Mouse (Mus musculus): ENCODE results near the gene Stxbp3. TPM values are rescaled to one million over a fixed set of nuclear protein-coding genes. Genes with fewer than 3 reads are reported as not detected.
"Not testable (repeated sequence)": the region's sequence is repeated elsewhere in the genome, so short reads cannot be mapped to it uniquely, and the experiment has no call there.

Stxbp3 gene
- polyA plus RNA-seq, 1 experiment from 2014 or later = 23.1 TPM

- Histone ChIP-seq H3K4me3 (no peak overlapping the region), H3K9me3 (no peaks in the 10 kb centered on the region), H3K27me3 (replicated peaks; ENCODE audit: low read depth, poor library complexity, severe bottlenecking) (no peaks in the 10 kb centered on the region), H3K4me1 (no peaks in the 10 kb centered on the region), H3K27ac (replicated peaks) (no peak overlapping the region), H3K36me3 (replicated peaks) (no peaks in the 10 kb centered on the region)
- no peak for DNase-seq (ENCODE audit: low spot score)
- 81% methylated on average over 6 of the region's 6 CpGs for WGBS
Measured at GRCm38 (mm10) chr3:108870631-108871030, 30.3 kb upstream of the Stxbp3 start.

DNA sequence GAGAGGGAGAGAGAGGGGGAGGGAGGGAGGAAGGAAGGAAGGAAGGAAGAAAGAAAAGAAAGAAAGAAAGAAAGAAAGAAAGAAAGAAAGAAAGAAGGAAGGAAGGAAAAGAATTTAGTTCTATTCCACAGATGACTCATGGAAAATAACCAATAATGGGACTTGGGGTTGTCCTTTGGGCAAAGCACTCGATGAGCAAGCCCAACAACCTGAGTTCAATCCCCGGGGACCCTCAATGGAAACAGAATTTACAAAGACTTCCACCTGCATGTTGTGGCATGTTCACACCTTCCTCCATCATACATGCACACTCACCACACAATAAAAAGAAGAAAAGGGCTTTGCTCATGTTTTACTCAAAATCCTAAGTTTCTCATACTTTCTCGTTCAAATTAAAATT is 27.1 kb upstream of the Stxbp3 start:
- WGBS = 88% methylated on average over 3 of the region's 3 CpGs
- no peak for DNase-seq (ENCODE audit: low spot score)
- Histone ChIP-seq H3K9me3 (no peaks in the 10 kb centered on the region), H3K27ac (replicated peaks) (no peak overlapping the region), H3K36me3 (replicated peaks) (no peaks in the 10 kb centered on the region), H3K27me3 (replicated peaks; ENCODE audit: low read depth, poor library complexity, severe bottlenecking) (no peaks in the 10 kb centered on the region), H3K4me1 (no peaks in the 10 kb centered on the region), H3K4me3 (no peak overlapping the region)

- H3K9me3 ChIP-seq = no peaks in the 10 kb centered on the region
- H3K4me1 ChIP-seq = no peaks in the 10 kb centered on the region
- H3K27ac ChIP-seq (replicated peaks) = no peak overlapping the region
- no peak overlapping the region for H3K4me3 ChIP-seq
- DNase-seq (ENCODE audit: low spot score) = no peak
- no peaks in the 10 kb centered on the region for H3K27me3 ChIP-seq (replicated peaks; ENCODE audit: low read depth, poor library complexity, severe bottlenecking)
- H3K36me3 ChIP-seq (replicated peaks) = no peaks in the 10 kb centered on the region
- WGBS = 95% methylated on average over 3 of the region's 3 CpGs
Measured at GRCm38 (mm10) chr3:108865676-108866075, 25.4 kb upstream of the Stxbp3 start.

- H3K27me3 ChIP-seq (replicated peaks; ENCODE audit: low read depth, poor library complexity, severe bottlenecking) = no peaks in the 10 kb centered on the region
- no peak for DNase-seq (ENCODE audit: low spot score)
- no peaks in the 10 kb centered on the region for H3K9me3 ChIP-seq
- no peaks in the 10 kb centered on the region for H3K4me1 ChIP-seq
- H3K27ac ChIP-seq (replicated peaks) = no peak overlapping the region
- 41% methylated on average over 3 of the region's 3 CpGs for WGBS
- no peak overlapping the region for H3K4me3 ChIP-seq
- no peaks in the 10 kb centered on the region for H3K36me3 ChIP-seq (replicated peaks)
Measured at GRCm38 (mm10) chr3:108865129-108865528, 24.8 kb upstream of the Stxbp3 start.

DNA sequence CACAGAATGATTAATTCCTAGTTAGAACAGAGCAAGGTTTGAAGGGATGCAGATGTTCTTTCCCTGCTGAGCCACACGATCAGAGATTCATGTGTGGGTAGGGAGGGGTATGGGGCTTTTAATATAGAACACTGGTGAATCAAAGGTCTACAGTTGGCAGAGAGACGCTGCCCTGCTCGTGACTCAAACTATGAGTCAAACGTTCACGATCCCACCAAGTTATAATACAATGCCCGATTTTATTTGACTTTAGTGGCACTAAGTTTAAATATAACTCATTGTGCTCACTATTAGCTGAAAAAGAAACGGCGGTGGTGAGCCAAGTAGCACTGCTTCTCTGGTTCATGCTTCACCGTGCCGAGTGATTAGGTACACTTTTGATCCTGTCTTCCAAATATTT is 22.8 kb upstream of the Stxbp3 start:
- no peaks in the 10 kb centered on the region for H3K9me3 ChIP-seq
- H3K4me1 ChIP-seq = peaks cover 18% of the 10 kb centered on the region
- no peak overlapping the region for H3K27ac ChIP-seq (replicated peaks)
- DNase-seq (ENCODE audit: low spot score) = no peak
- WGBS = 95% methylated on average over 10 of the region's 10 CpGs
- H3K4me3 ChIP-seq = no peak overlapping the region
- no peaks in the 10 kb centered on the region for H3K36me3 ChIP-seq (replicated peaks)
- H3K27me3 ChIP-seq (replicated peaks; ENCODE audit: low read depth, poor library complexity, severe bottlenecking) = no peaks in the 10 kb centered on the region

GRCm38 (mm10) chr3:108862282-108862681 is 22.0 kb upstream of the Stxbp3 start:
- H3K4me1 ChIP-seq = peaks cover 22% of the 10 kb centered on the region
- WGBS = 88% methylated on average over 4 of the region's 4 CpGs
- not testable (repeated sequence) for H3K36me3 ChIP-seq (replicated peaks); DNase-seq (ENCODE audit: low spot score); H3K9me3 ChIP-seq; H3K27ac ChIP-seq (replicated peaks); H3K4me3 ChIP-seq; H3K27me3 ChIP-seq (replicated peaks; ENCODE audit: low read depth, poor library complexity, severe bottlenecking)

DNA sequence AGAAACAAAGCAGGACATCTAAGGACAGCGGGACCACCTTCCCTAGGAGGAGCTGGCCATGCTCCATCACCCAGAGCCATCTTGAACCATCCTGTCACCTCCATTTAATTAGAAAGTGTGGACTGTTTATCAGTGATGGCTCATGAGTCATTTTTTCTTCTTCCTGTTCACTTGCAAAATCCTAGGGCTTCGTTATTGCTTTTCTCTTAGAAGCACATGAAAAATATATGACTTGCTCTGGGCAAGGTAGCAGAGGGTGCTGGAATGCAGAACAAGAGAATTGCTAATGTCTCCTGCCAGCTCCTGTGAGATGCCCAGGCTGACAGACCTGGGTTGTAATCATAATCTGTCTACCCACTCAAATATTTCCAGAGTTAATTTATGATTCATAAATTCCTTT is 20.5 kb upstream of the Stxbp3 start:
- H3K4me1 ChIP-seq = peaks cover 31% of the 10 kb centered on the region
- WGBS = 78% methylated on average over 2 of the region's 2 CpGs
- no peak overlapping the region for H3K4me3 ChIP-seq
- H3K27ac ChIP-seq (replicated peaks) = no peak overlapping the region
- no peaks in the 10 kb centered on the region for H3K27me3 ChIP-seq (replicated peaks; ENCODE audit: low read depth, poor library complexity, severe bottlenecking)
- DNase-seq (ENCODE audit: low spot score) = no peak
- no peaks in the 10 kb centered on the region for H3K36me3 ChIP-seq (replicated peaks)
- H3K9me3 ChIP-seq = no peaks in the 10 kb centered on the region

- no peaks in the 10 kb centered on the region for H3K9me3 ChIP-seq
- 47% methylated on average over 7 of the region's 7 CpGs for WGBS
- H3K4me3 ChIP-seq = no peak overlapping the region
- H3K27me3 ChIP-seq (replicated peaks; ENCODE audit: low read depth, poor library complexity, severe bottlenecking) = 0 out of 2 replicates have a peak, but pooled peaks cover 6% of the 10 kb centered on the region
- H3K36me3 ChIP-seq (replicated peaks) = no peaks in the 10 kb centered on the region
- H3K4me1 ChIP-seq = peaks cover 37% of the 10 kb centered on the region
- DNase-seq (ENCODE audit: low spot score) = peak; percentile 40
- 0 out of 2 replicates have a peak overlapping the region, but pooled peaks have one; percentile 3 for H3K27ac ChIP-seq (replicated peaks)
Measured at GRCm38 (mm10) chr3:108858231-108858770, 18.0 kb upstream of the Stxbp3 start.

DNA sequence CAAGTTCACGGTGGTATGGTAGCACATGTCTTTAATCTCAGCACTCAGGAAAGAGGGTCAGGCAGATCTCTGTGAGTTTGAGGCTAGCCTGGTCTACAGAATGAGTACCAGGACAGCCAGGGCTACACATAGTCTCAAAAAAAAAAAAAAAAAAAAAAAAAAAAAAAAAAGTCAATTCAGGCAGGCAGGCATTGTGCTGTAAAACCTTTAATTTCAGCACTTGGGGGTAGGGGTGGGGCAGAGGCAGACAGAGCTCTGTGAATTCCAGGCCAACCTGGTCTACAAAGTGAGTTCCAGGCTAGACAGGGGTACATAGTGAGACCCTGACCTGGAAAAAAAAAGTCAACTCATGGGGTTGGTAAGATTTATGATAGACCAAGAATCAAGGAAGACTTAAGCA is 17.4 kb upstream of the Stxbp3 start:
- H3K9me3 ChIP-seq = no peaks in the 10 kb centered on the region
- H3K4me3 ChIP-seq = no peak overlapping the region
- 88% methylated on average over 1 of the region's 1 CpGs for WGBS
- H3K36me3 ChIP-seq (replicated peaks) = no peaks in the 10 kb centered on the region
- 0 out of 2 replicates have a peak overlapping the region, but pooled peaks have one; percentile 3 for H3K27ac ChIP-seq (replicated peaks)
- 0 out of 2 replicates have a peak, but pooled peaks cover 6% of the 10 kb centered on the region for H3K27me3 ChIP-seq (replicated peaks; ENCODE audit: low read depth, poor library complexity, severe bottlenecking)
- DNase-seq (ENCODE audit: low spot score) = no peak
- H3K4me1 ChIP-seq = peaks cover 37% of the 10 kb centered on the region

GRCm38 (mm10) chr3:108857124-108857470 is 16.8 kb upstream of the Stxbp3 start:
- 0 out of 2 replicates have a peak, but pooled peaks cover 6% of the 10 kb centered on the region for H3K27me3 ChIP-seq (replicated peaks; ENCODE audit: low read depth, poor library complexity, severe bottlenecking)
- no peak overlapping the region for H3K4me3 ChIP-seq
- WGBS = 33% methylated on average over 3 of the region's 3 CpGs
- H3K36me3 ChIP-seq (replicated peaks) = no peaks in the 10 kb centered on the region
- peaks cover 40% of the 10 kb centered on the region for H3K4me1 ChIP-seq
- H3K27ac ChIP-seq (replicated peaks) = no peak overlapping the region
- no peak for DNase-seq (ENCODE audit: low spot score)
- H3K9me3 ChIP-seq = no peaks in the 10 kb centered on the region

- no peak overlapping the region for H3K4me3 ChIP-seq
- H3K9me3 ChIP-seq = no peaks in the 10 kb centered on the region
- no peaks in the 10 kb centered on the region for H3K36me3 ChIP-seq (replicated peaks)
- DNase-seq (ENCODE audit: low spot score) = peak; percentile 57
- H3K27ac ChIP-seq (replicated peaks) = no peak overlapping the region
- peaks cover 43% of the 10 kb centered on the region for H3K4me1 ChIP-seq
- 0 out of 2 replicates have a peak, but pooled peaks cover 6% of the 10 kb centered on the region for H3K27me3 ChIP-seq (replicated peaks; ENCODE audit: low read depth, poor library complexity, severe bottlenecking)
- 45% methylated on average over 8 of the region's 8 CpGs for WGBS
Measured at GRCm38 (mm10) chr3:108856386-108857123, 16.2 kb upstream of the Stxbp3 start.

GRCm38 (mm10) chr3:108855864-108856263 is 15.5 kb upstream of the Stxbp3 start:
- WGBS = 77% methylated on average over 10 of the region's 10 CpGs
- H3K4me3 ChIP-seq = no peak overlapping the region
- H3K27me3 ChIP-seq (replicated peaks; ENCODE audit: low read depth, poor library complexity, severe bottlenecking) = 0 out of 2 replicates have a peak, but pooled peaks cover 6% of the 10 kb centered on the region
- H3K36me3 ChIP-seq (replicated peaks) = no peaks in the 10 kb centered on the region
- no peak for DNase-seq (ENCODE audit: low spot score)
- peak overlapping the region; percentile 51; the same call in 1 of the 2 replicates for H3K27ac ChIP-seq (replicated peaks)
- no peaks in the 10 kb centered on the region for H3K9me3 ChIP-seq
- H3K4me1 ChIP-seq = peaks cover 43% of the 10 kb centered on the region

DNA sequence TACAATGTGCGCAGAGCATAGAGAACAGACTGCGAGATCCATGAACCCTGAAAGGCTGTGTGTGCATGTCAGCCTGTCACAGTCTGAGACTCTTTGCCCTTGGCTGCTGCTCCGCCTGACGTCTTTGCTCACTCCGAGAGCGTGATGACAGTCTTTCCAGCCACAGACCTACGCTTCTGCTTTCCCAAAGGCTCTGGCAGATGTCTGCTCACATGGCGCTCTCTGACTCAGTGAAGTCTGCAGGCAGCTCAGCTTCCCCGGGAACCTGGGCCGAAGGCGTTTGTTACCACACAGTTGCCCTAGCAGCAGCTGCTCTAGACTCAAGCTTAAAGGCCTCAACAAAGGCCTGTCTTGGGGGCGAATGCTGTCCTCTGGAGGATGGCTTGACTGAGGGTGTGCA is 15.0 kb upstream of the Stxbp3 start:
- 63% methylated on average over 12 of the region's 12 CpGs for WGBS
- H3K27ac ChIP-seq (replicated peaks) = peak overlapping the region; percentile 51
- DNase-seq (ENCODE audit: low spot score) = no peak
- H3K4me3 ChIP-seq = no peak overlapping the region
- H3K4me1 ChIP-seq = peaks cover 43% of the 10 kb centered on the region
- H3K27me3 ChIP-seq (replicated peaks; ENCODE audit: low read depth, poor library complexity, severe bottlenecking) = 0 out of 2 replicates have a peak, but pooled peaks cover 6% of the 10 kb centered on the region
- H3K9me3 ChIP-seq = no peaks in the 10 kb centered on the region
- no peaks in the 10 kb centered on the region for H3K36me3 ChIP-seq (replicated peaks)
